Mouse (Mus musculus) forebrain, embryonic 12.5 days (tissue): ENCODE measurements around the gene Fam19a3. TPM values are rescaled to one million over a fixed set of nuclear protein-coding genes. Genes with fewer than 3 reads are reported as not detected.
A peak's percentile ranks its signal among the peaks of the same experiment; 100 is the strongest.

ENCODE experiments used
- ATAC-seq: fragments of 200-750 bp; cut with Nextera tagmentation; 2 replicates; pipeline ENCODE4 v1.8.0; 2017; ENCODE audit warnings: moderate TSS enrichment; ENCODE audit not compliant: low FRiP score
- H3K27ac ChIP-seq: fragments of 300-500 bp; sonication (generic); 2 replicates; pipeline ENCODE4 v1.5.1; 2016; ENCODE audit warnings: mild to moderate bottlenecking
- H3K27me3 ChIP-seq: fragments of 300-500 bp; sonication (generic); 2 replicates; pipeline ENCODE4 v1.6.1; 2016; ENCODE audit warnings: mild to moderate bottlenecking
- H3K36me3 ChIP-seq: fragments of 300-500 bp; sonication (generic); replicated peaks from 2 replicates; pipeline ENCODE4 v1.6.1; 2016; ENCODE audit warnings: mild to moderate bottlenecking
- H3K4me1 ChIP-seq: fragments of 300-500 bp; sonication (generic); 2 replicates; pipeline ENCODE4 v1.6.1; 2016
- H3K4me2 ChIP-seq: fragments of 300-500 bp; sonication (generic); 2 replicates; pipeline ENCODE4 v1.6.1; 2016; ENCODE audit warnings: mild to moderate bottlenecking, moderate library complexity
- H3K4me3 ChIP-seq: fragments of 300-500 bp; sonication (generic); replicated peaks from 2 replicates; pipeline ENCODE4 v1.5.1; 2016; ENCODE audit warnings: mild to moderate bottlenecking
- H3K9ac ChIP-seq: fragments of 300-500 bp; sonication (generic); 2 replicates; pipeline ENCODE4 v1.6.1; 2016; ENCODE audit warnings: mild to moderate bottlenecking
- H3K9me3 ChIP-seq: fragments of 300-500 bp; sonication (generic); 2 replicates; pipeline ENCODE4 v1.6.1; 2016
- WGBS: fragments of 180-500 bp; shearing (Covaris S2); methylation state at CpG from one replicate; pipeline ENCODE4 v1.1.7; 2016; 5-methylcytosine and 5-hydroxymethylcytosine counted together
- polyA plus RNA-seq: library from polyadenylated mRNA; unstranded; fragments of >200 nt; fragmentation: Nextera tagmentation; extraction: Ambion mirVana; gene quantifications from 2 replicates; pipeline ENCODE4 v1.2.1, GENCODE M21; 2016

Gene Fam19a3
- polyA plus RNA-seq, 1 experiment from 2014 or later, result 0.23 TPM

GRCm38 (mm10) chr3:104790401-104790937 lies 8.8 kb upstream of the Fam19a3 start:
- Histone ChIP-seq H3K36me3 (peaks cover 8% of the 10 kb centered on the region; the same call in 1 of the 2 replicates), H3K9ac (peak overlapping the region; percentile 73), H3K4me3 (peak overlapping the region; percentile 62), H3K4me2 (peak overlapping the region; percentile 95), H3K27me3 (peaks cover 18% of the 10 kb centered on the region), H3K9me3 (no peaks in the 10 kb centered on the region), H3K4me1 (peaks cover 55% of the 10 kb centered on the region), H3K27ac (peak overlapping the region; percentile 6; the same call in 1 of the 2 replicates)
- ATAC-seq, result no peak
- WGBS, result 26% methylated on average over 6 of the region's 6 CpGs

DNA sequence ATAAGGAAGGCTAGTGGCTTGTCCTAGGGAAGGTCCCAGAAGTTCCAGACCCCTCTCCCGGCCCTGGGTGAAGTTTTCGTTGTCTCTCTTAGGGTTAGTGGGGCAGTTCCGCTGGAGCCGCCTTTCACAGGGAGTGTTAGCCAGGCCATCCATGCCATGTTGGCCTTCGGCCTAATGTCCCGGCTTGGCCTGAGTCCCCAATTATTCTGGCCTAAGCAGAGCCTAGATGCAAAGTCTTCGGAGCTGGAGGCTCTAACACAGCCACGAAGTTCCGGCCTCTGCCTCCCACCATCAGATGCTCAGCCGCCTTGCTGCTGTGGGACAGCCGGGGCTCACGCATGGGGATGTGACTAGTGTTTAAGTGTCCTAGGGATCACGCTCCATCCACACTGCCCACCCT lies 8.2 kb upstream of the Fam19a3 start:
- H3K27ac ChIP-seq, result no peak overlapping the region
- H3K9ac ChIP-seq, result peak overlapping the region; percentile 73
- peaks cover 49% of the 10 kb centered on the region for H3K4me1 ChIP-seq
- H3K9me3 ChIP-seq, result no peaks in the 10 kb centered on the region
- H3K4me2 ChIP-seq, result peak overlapping the region; percentile 95
- no peak for ATAC-seq
- H3K4me3 ChIP-seq, result peak overlapping the region; percentile 62
- WGBS, result 36% methylated on average over 13 of the region's 13 CpGs
- peaks cover 6% of the 10 kb centered on the region; the same call in 1 of the 2 replicates for H3K36me3 ChIP-seq
- H3K27me3 ChIP-seq, result peaks cover 24% of the 10 kb centered on the region

DNA sequence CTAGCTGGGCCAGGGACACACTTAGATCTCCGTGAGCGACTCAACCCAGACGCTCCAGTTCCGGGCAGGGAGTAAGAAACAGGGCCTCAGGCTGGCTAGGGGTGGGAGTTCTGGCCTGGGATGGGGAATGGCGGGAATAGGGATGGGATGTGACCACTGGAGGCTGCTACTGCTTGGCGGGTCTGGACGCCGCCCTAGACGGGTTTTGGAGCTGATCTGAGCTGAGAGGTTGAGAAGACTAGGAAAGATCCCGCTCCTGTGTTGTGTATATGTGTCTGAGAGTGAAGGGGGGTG lies 7.6 kb upstream of the Fam19a3 start:
- peak overlapping the region; percentile 62 for H3K4me3 ChIP-seq
- 2% methylated on average over 10 of the region's 10 CpGs for WGBS

GRCm38 (mm10) chr3:104788561-104789311 lies 7.1 kb upstream of the Fam19a3 start:
- Histone ChIP-seq H3K4me1 (peaks cover 38% of the 10 kb centered on the region), H3K4me2 (peak overlapping the region; percentile 95), H3K9ac (peak overlapping the region; percentile 73), H3K36me3 (peaks cover 6% of the 10 kb centered on the region; the same call in 1 of the 2 replicates), H3K27ac (peak overlapping the region; percentile 53; the same call in 1 of the 2 replicates), H3K27me3 (peaks cover 35% of the 10 kb centered on the region), H3K4me3 (peak overlapping the region; percentile 62), H3K9me3 (no peaks in the 10 kb centered on the region)
- peak; percentile 84 for ATAC-seq
- under 1% methylated on average over 38 of the region's 52 CpGs for WGBS

More for the DNA sequence above, 7.6 kb upstream of the Fam19a3 start:
- 0 out of 2 replicates have a peak overlapping the region, but pooled peaks have one; percentile 6 for H3K27ac ChIP-seq
- peaks cover 43% of the 10 kb centered on the region for H3K4me1 ChIP-seq
- peaks cover 30% of the 10 kb centered on the region for H3K27me3 ChIP-seq
- peak overlapping the region; percentile 95 for H3K4me2 ChIP-seq
- peaks cover 6% of the 10 kb centered on the region; the same call in 1 of the 2 replicates for H3K36me3 ChIP-seq
- peak; percentile 34; the same call in 1 of the 2 replicates for ATAC-seq
- H3K9ac ChIP-seq, result peak overlapping the region; percentile 73
- no peaks in the 10 kb centered on the region for H3K9me3 ChIP-seq

GRCm38 (mm10) chr3:104788075-104788474 lies 6.4 kb upstream of the Fam19a3 start, which contains the start of gene Rhoc:
Rhoc (plus strand) TSS chr3:104788375.
- Histone ChIP-seq H3K27me3 (peaks cover 41% of the 10 kb centered on the region), H3K27ac (peak within 1 kb of the TSS; percentile 53; the same call in 1 of the 2 replicates)

DNA sequence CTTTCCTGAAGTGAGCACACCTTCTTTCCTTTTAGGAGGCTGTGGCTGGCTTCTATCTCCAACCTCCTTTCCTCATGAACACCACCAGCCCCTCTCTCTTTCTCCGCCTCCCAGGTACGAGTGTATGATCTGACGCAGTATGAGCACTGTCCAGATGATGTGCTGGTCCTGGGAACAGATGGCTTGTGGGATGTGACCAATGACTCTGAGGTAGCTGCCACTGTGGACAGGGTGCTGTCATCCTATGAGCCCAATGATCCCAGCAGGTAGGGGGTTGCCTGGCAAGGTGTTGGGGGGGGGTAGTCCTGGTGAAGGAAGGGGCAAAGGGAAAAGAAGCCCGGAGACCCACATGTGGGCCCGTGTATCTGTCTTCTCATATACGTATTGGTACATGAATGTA lies 3.6 kb upstream of the Fam19a3 start:
- peaks cover 36% of the 10 kb centered on the region for H3K4me1 ChIP-seq
- H3K9me3 ChIP-seq, result no peaks in the 10 kb centered on the region
- H3K9ac ChIP-seq, result no peak overlapping the region
- no peak overlapping the region for H3K4me2 ChIP-seq
- no peaks in the 10 kb centered on the region for H3K36me3 ChIP-seq
- H3K4me3 ChIP-seq, result no peak overlapping the region
- 86% methylated on average over 6 of the region's 6 CpGs for WGBS
- no peak overlapping the region for H3K27ac ChIP-seq
- peaks cover 69% of the 10 kb centered on the region for H3K27me3 ChIP-seq
- ATAC-seq, result no peak

More at GRCm38 (mm10) chr3:104788075-104788474, 6.4 kb upstream of the Fam19a3 start, which contains the start of gene Rhoc:
- peak within 1 kb of the TSS; percentile 62 for H3K4me3 ChIP-seq
- ATAC-seq, result 0 out of 2 replicates have a peak, but pooled peaks have one; percentile 4
- H3K9me3 ChIP-seq, result no peaks in the 10 kb centered on the region
- peaks cover 6% of the 10 kb centered on the region; the same call in 1 of the 2 replicates for H3K36me3 ChIP-seq
- WGBS, result 35% methylated on average over 3 of the region's 3 CpGs
- H3K9ac ChIP-seq, result peak within 1 kb of the TSS; percentile 73
- peaks cover 34% of the 10 kb centered on the region for H3K4me1 ChIP-seq
- H3K4me2 ChIP-seq, result peak within 1 kb of the TSS; percentile 95

- H3K27me3 ChIP-seq, result peaks cover 82% of the 10 kb centered on the region
- no peak overlapping the region for H3K27ac ChIP-seq
- WGBS, result 39% methylated on average over 14 of the region's 14 CpGs
- H3K36me3 ChIP-seq, result no peaks in the 10 kb centered on the region
- H3K9ac ChIP-seq, result no peak overlapping the region
- peaks cover 23% of the 10 kb centered on the region for H3K4me1 ChIP-seq
- H3K4me2 ChIP-seq, result no peak overlapping the region
- H3K9me3 ChIP-seq, result no peaks in the 10 kb centered on the region
- H3K4me3 ChIP-seq, result no peak overlapping the region
- ATAC-seq, result no peak
Observed at GRCm38 (mm10) chr3:104783971-104784500, 2.4 kb upstream of the Fam19a3 start.

DNA sequence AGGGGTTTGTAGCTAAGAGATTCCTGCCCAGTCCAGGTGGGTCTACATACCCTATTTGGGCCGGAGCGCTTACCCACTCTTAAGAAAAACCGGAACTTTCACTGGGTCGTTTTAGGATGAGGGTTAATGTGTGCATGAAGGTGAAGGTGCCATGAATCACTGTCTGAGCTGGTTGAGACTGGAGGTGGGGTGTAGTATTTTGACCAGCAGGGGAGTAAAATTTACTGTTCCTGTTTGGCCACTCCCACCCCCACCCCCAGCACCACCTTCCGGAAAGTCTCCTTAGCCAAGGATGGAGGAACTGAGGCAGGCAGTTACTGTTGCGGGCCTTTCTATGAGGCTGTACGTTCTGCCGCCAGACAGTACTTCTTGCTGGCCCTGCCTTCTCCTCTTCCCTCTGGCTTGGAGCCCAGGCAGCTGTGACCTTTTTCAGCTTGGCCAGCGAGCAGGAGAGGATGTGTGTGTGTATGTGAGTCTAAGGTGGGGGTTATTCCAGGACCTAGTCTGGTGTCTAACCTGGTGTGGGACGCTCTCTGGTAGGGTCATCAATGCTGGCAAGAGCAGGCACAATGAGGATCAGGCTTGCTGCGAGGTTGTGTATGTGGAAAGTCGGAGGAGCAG lies 531 bp upstream of the Fam19a3 start:
- WGBS, result 13% methylated on average over 12 of the region's 12 CpGs
- Histone ChIP-seq H3K9me3 (no peaks in the 10 kb centered on the region), H3K36me3 (no peaks in the 10 kb centered on the region), H3K27me3 (peaks cover 92% of the 10 kb centered on the region), H3K4me1 (peaks cover 21% of the 10 kb centered on the region), H3K4me3 (peak overlapping the region; percentile 44; the same call in 1 of the 2 replicates), H3K4me2 (peak overlapping the region; percentile 80), H3K9ac (peak overlapping the region; percentile 44; the same call in 1 of the 2 replicates), H3K27ac (no peak overlapping the region)
- no peak for ATAC-seq

GRCm38 (mm10) chr3:104780561-104781420 lies 849 bp downstream of the Fam19a3 start, which contains the start of gene Ppm1j:
Ppm1j (plus strand) TSS chr3:104781056.
- Histone ChIP-seq H3K4me3 (peak within 1 kb of the TSS; percentile 44), H3K9me3 (no peaks in the 10 kb centered on the region), H3K4me1 (peaks cover 24% of the 10 kb centered on the region), H3K36me3 (no peaks in the 10 kb centered on the region), H3K4me2 (peak within 1 kb of the TSS; percentile 80), H3K27me3 (peaks cover 100% of the 10 kb centered on the region), H3K27ac (no peak within 1 kb of the TSS), H3K9ac (peak within 1 kb of the TSS; percentile 44)
- ATAC-seq, result peak; percentile 74
- under 1% methylated on average over 56 of the region's 56 CpGs for WGBS

GRCm38 (mm10) chr3:104779949-104780348 lies 1.7 kb downstream of the Fam19a3 start:
- Histone ChIP-seq H3K4me2 (no peak overlapping the region), H3K9me3 (no peaks in the 10 kb centered on the region), H3K27me3 (peaks cover 96% of the 10 kb centered on the region), H3K9ac (no peak overlapping the region), H3K36me3 (no peaks in the 10 kb centered on the region), H3K4me3 (no peak overlapping the region), H3K4me1 (peaks cover 24% of the 10 kb centered on the region), H3K27ac (no peak overlapping the region)
- ATAC-seq, result no peak
- under 1% methylated on average over 7 of the region's 7 CpGs for WGBS

DNA sequence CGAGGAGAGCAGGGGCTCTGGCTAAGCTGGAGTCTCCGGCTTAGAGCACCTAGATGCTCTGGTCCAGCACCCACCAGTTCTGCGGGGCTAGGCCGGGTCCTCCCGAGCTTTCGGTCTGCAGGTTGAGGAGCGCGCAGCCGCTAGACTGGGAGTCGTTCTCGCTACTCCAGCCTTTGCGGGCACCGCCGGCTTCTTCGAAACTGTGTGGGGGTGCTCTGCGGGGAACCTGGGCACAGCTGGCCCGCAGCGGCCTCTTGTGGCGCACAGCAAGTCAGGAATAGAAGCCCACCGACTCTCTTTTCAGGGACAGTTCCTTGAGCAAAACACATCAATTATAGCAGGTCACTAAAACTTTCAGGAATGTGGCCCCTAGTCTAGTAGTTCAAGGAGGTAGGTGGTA lies 4.3 kb downstream of the Fam19a3 start:
- Histone ChIP-seq H3K36me3 (no peaks in the 10 kb centered on the region), H3K4me1 (peaks cover 24% of the 10 kb centered on the region), H3K4me3 (peak overlapping the region; percentile 37), H3K4me2 (peak overlapping the region; percentile 60), H3K27me3 (peaks cover 82% of the 10 kb centered on the region), H3K9ac (peak overlapping the region; percentile 44; the same call in 1 of the 2 replicates), H3K27ac (no peak overlapping the region), H3K9me3 (no peaks in the 10 kb centered on the region)
- under 1% methylated on average over 20 of the region's 20 CpGs for WGBS
- 0 out of 2 replicates have a peak, but pooled peaks have one; percentile 24 for ATAC-seq
